Mouse (Mus musculus) limb, embryonic 14.5 days (tissue): ENCODE measurements around the gene Tcf12. TPM values are rescaled to one million over a fixed set of nuclear protein-coding genes. Genes with fewer than 3 reads are reported as not detected.

ENCODE experiments used
- ATAC-seq: fragments of 200-750 bp; cut with Nextera tagmentation; 2 replicates; pipeline ENCODE4 v1.8.0; 2017; ENCODE audit warnings: low read depth, moderate number of reproducible peaks, moderate TSS enrichment; ENCODE audit not compliant: low FRiP score
- DNase-seq: peaks from one replicate; pipeline ENCODE4 v3.0.0-alpha.2; 2015; ENCODE audit warnings: low spot score
- H3K27ac ChIP-seq: fragments of 300-500 bp; sonication (generic); replicated peaks from 2 replicates; pipeline ENCODE4 v1.5.1; 2014; ENCODE audit warnings: low read depth, mild to moderate bottlenecking, low read length, moderate library complexity, mixed read lengths
- H3K27me3 ChIP-seq: fragments of 300-500 bp; sonication (generic); 2 replicates; pipeline ENCODE4 v1.6.1; 2014; ENCODE audit warnings: low read length, mixed read lengths; ENCODE audit not compliant: control insufficient read depth, insufficient read depth
- H3K36me3 ChIP-seq: fragments of 300-500 bp; sonication (generic); 2 replicates; pipeline ENCODE4 v1.6.1; 2014; ENCODE audit warnings: mild to moderate bottlenecking, low read length, moderate library complexity, mixed read lengths; ENCODE audit not compliant: control insufficient read depth, insufficient read depth
- H3K4me1 ChIP-seq: fragments of 300-500 bp; sonication (generic); 2 replicates; pipeline ENCODE4 v1.6.1; 2014; ENCODE audit warnings: antibody characterized with exemption, low read length, mixed read lengths; ENCODE audit not compliant: control insufficient read depth, insufficient read depth
- H3K4me2 ChIP-seq: fragments of 300-500 bp; sonication (generic); replicated peaks from 2 replicates; pipeline ENCODE4 v1.6.1; 2014; ENCODE audit warnings: low read depth, mild to moderate bottlenecking, low read length, moderate library complexity; ENCODE audit not compliant: severe bottlenecking
- H3K4me3 ChIP-seq: fragments of 300-500 bp; sonication (generic); replicated peaks from 2 replicates; pipeline ENCODE4 v1.5.1; 2014; ENCODE audit warnings: low read length
- H3K9ac ChIP-seq: fragments of 300-500 bp; sonication (generic); 2 replicates; pipeline ENCODE4 v1.6.1; 2014; ENCODE audit warnings: mild to moderate bottlenecking, low read depth, low read length, moderate library complexity; ENCODE audit not compliant: severe bottlenecking
- H3K9me3 ChIP-seq: fragments of 300-500 bp; sonication (generic); 2 replicates; pipeline ENCODE4 v1.6.1; 2016; ENCODE audit warnings: low read length; ENCODE audit not compliant: control insufficient read depth
- POLR2A ChIP-seq: fragments of 200-500 bp; IDR thresholded peaks from 2 replicates; pipeline ENCODE4 v1.8.0; 2012; ENCODE audit warnings: inconsistent platforms, mild to moderate bottlenecking, moderate library complexity, borderline replicate concordance; ENCODE audit not compliant: insufficient read depth, insufficient read length; ENCODE audit errors: extremely low read depth
- WGBS: fragments of 180-500 bp; shearing (Covaris S2); extraction: QIAGEN DNeasy Blood & Tissue Kit; methylation state at CpG from one replicate; pipeline ENCODE4 v1.1.7; 2014; 5-methylcytosine and 5-hydroxymethylcytosine counted together
- polyA plus RNA-seq, 2 experiments: library from polyadenylated mRNA; depleted of rRNA in 1 of 2; stranded (reverse) in 1 of 2; unstranded in 1 of 2; fragments of >200 nt; fragmentation: Nextera tagmentation in 1 of 2; extraction: Ambion mirVana in 1 of 2; gene quantifications; 2 replicates each; pipeline versions ENCODE4 v1.2.1 to v1.2.3; 2012 to 2014

Tcf12 gene
- polyA plus RNA-seq, 2 experiments = 111 to 158 TPM

DNA sequence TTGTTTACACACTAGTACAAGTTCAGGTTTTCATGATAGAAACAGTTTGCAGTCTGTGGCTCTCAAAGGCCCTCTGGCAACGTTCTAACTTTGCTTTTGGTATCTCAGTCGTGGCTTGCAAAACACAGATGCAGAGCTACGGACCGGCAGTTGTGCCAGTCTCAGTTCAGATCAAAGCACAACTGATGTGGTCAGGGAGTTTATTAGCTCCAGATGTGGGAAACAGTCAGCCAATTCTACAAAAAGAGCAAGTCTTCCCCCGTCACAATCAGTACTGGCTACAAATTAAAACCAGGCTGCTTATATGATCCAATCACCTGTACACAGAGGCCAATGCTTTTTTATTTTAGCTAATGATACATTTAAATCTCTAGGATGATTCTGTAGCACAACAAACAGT is 223.2 kb downstream of the Tcf12 start:
- Histone ChIP-seq H3K4me2 (peak overlapping the region; percentile 24; the same call in 1 of the 2 replicates), H3K9me3 (no peaks in the 10 kb centered on the region), H3K4me1 (peaks cover 26% of the 10 kb centered on the region), H3K4me3 (no peak overlapping the region), H3K27ac (peak overlapping the region; percentile 33; the same call in 1 of the 2 replicates), H3K27me3 (no peaks in the 10 kb centered on the region), H3K36me3 (peaks cover 11% of the 10 kb centered on the region), H3K9ac (no peak overlapping the region)
- peak; percentile 67 for DNase-seq
- TF ChIP-seq POLR2A = no peak
- ATAC-seq = no peak
- 6% methylated on average over 5 of the region's 5 CpGs for WGBS

DNA sequence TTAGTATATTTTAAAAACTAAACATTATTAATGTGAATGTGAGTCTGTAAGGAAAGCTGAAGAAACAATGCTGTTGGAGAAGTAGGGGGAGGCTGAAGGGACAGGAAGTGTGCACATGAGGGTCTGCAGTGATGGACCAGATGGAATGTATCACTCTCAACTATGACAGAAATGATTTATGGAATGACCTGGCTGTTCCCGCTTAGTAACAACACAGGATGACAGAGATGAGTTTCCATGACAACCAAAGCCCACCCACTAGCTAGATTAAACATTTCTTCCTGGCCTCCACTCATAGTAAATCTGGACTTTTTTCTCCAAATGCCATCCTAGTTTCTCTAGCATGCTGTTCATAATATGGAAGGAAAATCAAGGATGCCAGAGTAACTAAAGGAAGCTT is 231.0 kb downstream of the Tcf12 start:
- WGBS = 7% methylated on average over 1 of the region's 1 CpGs

DNA sequence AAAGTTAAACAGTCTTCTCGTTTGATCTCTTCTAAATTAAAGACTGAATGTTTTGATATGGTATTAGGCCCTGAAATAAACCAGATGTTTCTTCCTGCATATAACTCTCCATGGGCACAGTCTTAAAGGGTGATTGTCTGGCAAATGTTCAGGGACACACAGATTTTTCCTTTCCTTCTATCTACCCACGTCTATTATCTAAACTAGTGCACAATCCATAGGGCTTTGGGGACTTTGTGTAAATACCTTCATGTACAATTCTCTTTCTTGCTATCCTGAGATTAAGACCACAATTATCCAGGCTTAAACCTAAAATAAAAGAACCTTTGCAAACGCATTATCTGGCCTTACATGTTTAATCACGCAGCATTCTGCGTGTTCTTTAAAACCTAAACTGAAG is 231.7 kb downstream of the Tcf12 start:
- no peak for ATAC-seq
- Histone ChIP-seq H3K9ac (no peak overlapping the region), H3K9me3 (0 out of 2 replicates have a peak, but pooled peaks cover 2% of the 10 kb centered on the region), H3K27ac (no peak overlapping the region), H3K4me2 (no peak overlapping the region), H3K4me1 (no peaks in the 10 kb centered on the region), H3K27me3 (no peaks in the 10 kb centered on the region), H3K4me3 (no peak overlapping the region), H3K36me3 (peaks cover 59% of the 10 kb centered on the region)
- no peak for DNase-seq
- 55% methylated on average over 5 of the region's 5 CpGs for WGBS
- no peak for TF ChIP-seq POLR2A

More for the DNA sequence above, 231.0 kb downstream of the Tcf12 start:
- no peaks in the 10 kb centered on the region for H3K4me1 ChIP-seq
- no peak overlapping the region for H3K27ac ChIP-seq
- H3K4me3 ChIP-seq = no peak overlapping the region
- H3K9me3 ChIP-seq = 0 out of 2 replicates have a peak, but pooled peaks cover 2% of the 10 kb centered on the region
- no peaks in the 10 kb centered on the region for H3K27me3 ChIP-seq
- no peak overlapping the region for H3K4me2 ChIP-seq
- DNase-seq = peak; percentile 27
- peaks cover 54% of the 10 kb centered on the region for H3K36me3 ChIP-seq
- TF ChIP-seq POLR2A = no peak
- no peak overlapping the region for H3K9ac ChIP-seq
- ATAC-seq = no peak

DNA sequence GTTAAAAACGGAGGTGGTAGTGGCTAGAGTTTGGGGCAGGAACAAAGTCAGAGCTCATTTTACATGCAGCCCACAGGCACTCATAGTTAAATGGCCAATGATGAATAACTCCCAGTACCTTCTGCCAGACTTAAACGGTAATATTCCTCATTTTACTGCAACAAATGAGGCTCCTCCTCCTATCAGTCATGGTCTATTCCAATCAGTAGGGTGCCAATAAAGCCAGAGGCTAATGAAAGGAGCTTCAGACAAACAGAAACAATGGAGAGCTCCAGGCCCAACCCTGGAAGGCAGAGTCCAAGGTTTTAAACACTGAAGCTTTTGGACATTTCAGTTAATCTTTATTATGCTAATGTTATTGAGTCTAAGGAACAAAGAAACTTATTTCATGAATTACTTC is 232.3 kb downstream of the Tcf12 start:
- Histone ChIP-seq H3K9ac (no peak overlapping the region), H3K27ac (no peak overlapping the region), H3K27me3 (no peaks in the 10 kb centered on the region), H3K36me3 (peaks cover 63% of the 10 kb centered on the region), H3K9me3 (0 out of 2 replicates have a peak, but pooled peaks cover 2% of the 10 kb centered on the region), H3K4me3 (no peak overlapping the region), H3K4me2 (no peak overlapping the region), H3K4me1 (no peaks in the 10 kb centered on the region)
- DNase-seq (no peak), ATAC-seq (no peak)
- 35% methylated on average over 2 of the region's 2 CpGs for WGBS
- TF ChIP-seq POLR2A = no peak

DNA sequence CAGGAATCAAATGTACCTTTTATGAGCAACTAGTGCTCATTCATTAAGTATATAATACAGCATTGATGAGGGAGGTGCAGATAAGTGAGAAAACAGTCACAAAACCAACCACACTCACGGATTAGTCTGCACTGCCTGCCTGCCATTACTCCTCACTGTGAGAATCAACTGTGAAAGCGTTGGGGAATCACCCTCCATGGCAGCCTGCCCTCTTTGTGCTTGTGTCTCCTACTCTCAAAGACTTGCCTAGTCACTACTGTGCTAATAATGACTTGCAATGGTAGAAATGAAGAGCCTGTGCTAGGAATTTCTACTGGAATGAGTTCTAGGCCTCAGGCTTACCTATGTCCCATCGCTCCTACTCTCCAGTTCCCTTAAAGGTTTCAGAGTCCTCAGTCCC is 233.8 kb downstream of the Tcf12 start:
- no peaks in the 10 kb centered on the region for H3K4me1 ChIP-seq
- no peak overlapping the region for H3K4me3 ChIP-seq
- 0 out of 2 replicates have a peak, but pooled peaks cover 2% of the 10 kb centered on the region for H3K9me3 ChIP-seq

More for the DNA sequence above, 233.8 kb downstream of the Tcf12 start:
- Histone ChIP-seq H3K4me2 (no peak overlapping the region), H3K27me3 (no peaks in the 10 kb centered on the region), H3K9ac (no peak overlapping the region), H3K36me3 (peaks cover 64% of the 10 kb centered on the region), H3K27ac (no peak overlapping the region)
- DNase-seq = no peak
- 88% methylated on average over 3 of the region's 3 CpGs for WGBS
- TF ChIP-seq POLR2A = no peak
- no peak for ATAC-seq
